Mouse (Mus musculus): ENCODE data around the gene Olfr73.

DNA sequence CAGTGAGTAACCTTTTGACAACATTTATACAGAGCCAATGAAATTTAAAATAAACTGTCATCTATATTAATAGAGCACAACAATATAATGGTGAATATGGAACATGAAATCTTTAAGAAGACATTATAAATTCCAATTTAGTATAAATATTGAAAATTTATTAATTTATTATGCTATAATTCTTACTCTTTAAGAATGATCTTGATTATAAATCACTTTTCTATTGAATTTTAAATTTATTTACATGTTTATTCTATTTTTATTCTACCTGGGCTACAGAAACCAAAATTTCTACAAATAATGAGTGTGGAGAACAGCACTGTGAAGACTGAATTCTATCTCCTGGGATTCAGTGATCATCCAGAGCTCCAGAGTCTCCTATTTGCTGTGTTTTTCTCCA, 47.7 kb downstream of the Olfr73 start, which contains the start of gene Olfr1158:
- no peak for TF ChIP-seq CTCF (IDR thresholded peaks at IDR 0.05; ENCODE audit: borderline replicate concordance, insufficient read depth, low read length)
- no peak for TF ChIP-seq POLR2A (IDR thresholded peaks at IDR 0.05; ENCODE audit: low read depth, low read length)

Data from embryonic fibroblast, embryonic 13.5 days (primary cell).